Mouse (Mus musculus): ENCODE results near the gene Stk17b. TPM values are rescaled to one million over a fixed set of nuclear protein-coding genes. Genes with fewer than 3 reads are reported as not detected.
"Not testable (repeated sequence)": the region's sequence is repeated elsewhere in the genome, so short reads cannot be mapped to it uniquely, and the experiment has no call there.

Stk17b gene
- polyA plus RNA-seq, 1 experiment from 2014 or later = 7.5 TPM

GRCm38 (mm10) chr1:53741742-53742458 is 43.1 kb downstream of the Stk17b start:
- Histone ChIP-seq H3K27ac (no peak overlapping the region), H3K4me3 (no peak overlapping the region), H3K27me3 (ENCODE audit: insufficient read depth, poor library complexity, severe bottlenecking) (no peaks in the 10 kb centered on the region), H3K9me3 (no peaks in the 10 kb centered on the region), H3K36me3 (no peaks in the 10 kb centered on the region), H3K4me1 (replicated peaks) (no peaks in the 10 kb centered on the region)
- no peak for DNase-seq (ENCODE audit: low spot score)
- WGBS = 85% methylated on average over 3 of the region's 3 CpGs

GRCm38 (mm10) chr1:53740777-53741336 is 44.2 kb downstream of the Stk17b start:
- DNase-seq (ENCODE audit: low spot score) = no peak
- H3K4me1 ChIP-seq (replicated peaks) = no peaks in the 10 kb centered on the region
- H3K36me3 ChIP-seq = no peaks in the 10 kb centered on the region
- WGBS = 88% methylated on average over 4 of the region's 4 CpGs
- H3K27ac ChIP-seq = no peak overlapping the region
- no peaks in the 10 kb centered on the region for H3K9me3 ChIP-seq
- no peak overlapping the region for H3K4me3 ChIP-seq
- no peaks in the 10 kb centered on the region for H3K27me3 ChIP-seq (ENCODE audit: insufficient read depth, poor library complexity, severe bottlenecking)

GRCm38 (mm10) chr1:53740077-53740776 is 44.8 kb downstream of the Stk17b start:
- H3K4me3 ChIP-seq; H3K4me1 ChIP-seq (replicated peaks); H3K9me3 ChIP-seq; DNase-seq (ENCODE audit: low spot score); H3K27me3 ChIP-seq (ENCODE audit: insufficient read depth, poor library complexity, severe bottlenecking); H3K27ac ChIP-seq; H3K36me3 ChIP-seq: not testable (repeated sequence)
- WGBS = 79% methylated on average over 4 of the region's 4 CpGs

GRCm38 (mm10) chr1:53736583-53736982 is 48.4 kb downstream of the Stk17b start:
- no peaks in the 10 kb centered on the region for H3K27me3 ChIP-seq (ENCODE audit: insufficient read depth, poor library complexity, severe bottlenecking)
- no peaks in the 10 kb centered on the region for H3K36me3 ChIP-seq
- 90% methylated on average over 3 of the region's 3 CpGs for WGBS
- no peaks in the 10 kb centered on the region for H3K4me1 ChIP-seq (replicated peaks)
- H3K4me3 ChIP-seq = no peak overlapping the region
- no peak overlapping the region for H3K27ac ChIP-seq
- no peak for DNase-seq (ENCODE audit: low spot score)
- H3K9me3 ChIP-seq = no peaks in the 10 kb centered on the region

GRCm38 (mm10) chr1:53728489-53729225 is 56.4 kb downstream of the Stk17b start:
- Histone ChIP-seq H3K4me3 (no peak overlapping the region), H3K4me1 (replicated peaks) (no peaks in the 10 kb centered on the region), H3K27me3 (ENCODE audit: insufficient read depth, poor library complexity, severe bottlenecking) (no peaks in the 10 kb centered on the region), H3K9me3 (no peaks in the 10 kb centered on the region), H3K27ac (no peak overlapping the region), H3K36me3 (no peaks in the 10 kb centered on the region)
- no peak for DNase-seq (ENCODE audit: low spot score)
- 79% methylated on average over 5 of the region's 5 CpGs for WGBS

GRCm38 (mm10) chr1:53726883-53727282 is 58.1 kb downstream of the Stk17b start:
- no peaks in the 10 kb centered on the region for H3K27me3 ChIP-seq (ENCODE audit: insufficient read depth, poor library complexity, severe bottlenecking)
- 90% methylated on average over 2 of the region's 2 CpGs for WGBS
- H3K9me3 ChIP-seq = no peaks in the 10 kb centered on the region
- H3K27ac ChIP-seq = no peak overlapping the region
- H3K4me1 ChIP-seq (replicated peaks) = no peaks in the 10 kb centered on the region
- no peaks in the 10 kb centered on the region for H3K36me3 ChIP-seq
- H3K4me3 ChIP-seq = no peak overlapping the region
- no peak for DNase-seq (ENCODE audit: low spot score)

GRCm38 (mm10) chr1:53721353-53721752 is 63.7 kb downstream of the Stk17b start:
- H3K36me3 ChIP-seq = no peaks in the 10 kb centered on the region
- no peak for DNase-seq (ENCODE audit: low spot score)
- no peak overlapping the region for H3K4me3 ChIP-seq
- H3K9me3 ChIP-seq = no peaks in the 10 kb centered on the region
- no peaks in the 10 kb centered on the region for H3K4me1 ChIP-seq (replicated peaks)
- H3K27ac ChIP-seq = no peak overlapping the region
- no peaks in the 10 kb centered on the region for H3K27me3 ChIP-seq (ENCODE audit: insufficient read depth, poor library complexity, severe bottlenecking)

- DNase-seq (ENCODE audit: low spot score) = no peak
- Histone ChIP-seq H3K27me3 (ENCODE audit: insufficient read depth, poor library complexity, severe bottlenecking) (no peaks in the 10 kb centered on the region), H3K36me3 (no peaks in the 10 kb centered on the region), H3K9me3 (no peaks in the 10 kb centered on the region), H3K4me1 (replicated peaks) (no peaks in the 10 kb centered on the region), H3K27ac (no peak overlapping the region), H3K4me3 (no peak overlapping the region)
- WGBS = 88% methylated on average over 5 of the region's 5 CpGs
Measured at GRCm38 (mm10) chr1:53720601-53721351, 64.2 kb downstream of the Stk17b start.

- no peak for DNase-seq (ENCODE audit: low spot score)
- Histone ChIP-seq H3K36me3 (no peaks in the 10 kb centered on the region), H3K4me3 (no peak overlapping the region), H3K27me3 (ENCODE audit: insufficient read depth, poor library complexity, severe bottlenecking) (no peaks in the 10 kb centered on the region), H3K9me3 (no peaks in the 10 kb centered on the region), H3K27ac (no peak overlapping the region), H3K4me1 (replicated peaks) (no peaks in the 10 kb centered on the region)
- 89% methylated on average over 1 of the region's 1 CpGs for WGBS
Measured at GRCm38 (mm10) chr1:53715966-53716515, 69.0 kb downstream of the Stk17b start.

GRCm38 (mm10) chr1:53715446-53715845 is 69.6 kb downstream of the Stk17b start:
- Histone ChIP-seq H3K27ac (no peak overlapping the region), H3K4me1 (replicated peaks) (no peaks in the 10 kb centered on the region), H3K4me3 (no peak overlapping the region), H3K36me3 (no peaks in the 10 kb centered on the region), H3K9me3 (no peaks in the 10 kb centered on the region), H3K27me3 (ENCODE audit: insufficient read depth, poor library complexity, severe bottlenecking) (no peaks in the 10 kb centered on the region)
- 4% methylated on average over 4 of the region's 4 CpGs for WGBS
- DNase-seq (ENCODE audit: low spot score) = no peak

- not testable (repeated sequence) for H3K4me1 ChIP-seq (replicated peaks); H3K9me3 ChIP-seq; H3K36me3 ChIP-seq; DNase-seq (ENCODE audit: low spot score); H3K27me3 ChIP-seq (ENCODE audit: insufficient read depth, poor library complexity, severe bottlenecking); H3K27ac ChIP-seq; H3K4me3 ChIP-seq
- 81% methylated on average over 3 of the region's 3 CpGs for WGBS
Measured at GRCm38 (mm10) chr1:53713383-53713782, 71.6 kb downstream of the Stk17b start.

GRCm38 (mm10) chr1:53711069-53711468 is 74.0 kb downstream of the Stk17b start:
- Histone ChIP-seq H3K4me3 (no peak overlapping the region), H3K36me3 (no peaks in the 10 kb centered on the region), H3K27ac (no peak overlapping the region), H3K9me3 (no peaks in the 10 kb centered on the region), H3K27me3 (ENCODE audit: insufficient read depth, poor library complexity, severe bottlenecking) (no peaks in the 10 kb centered on the region), H3K4me1 (replicated peaks) (peaks cover 9% of the 10 kb centered on the region; the same call in 1 of the 2 replicates)
- no peak for DNase-seq (ENCODE audit: low spot score)
- 90% methylated on average over 9 of the region's 9 CpGs for WGBS

All from hindbrain, embryonic 10.5 days (tissue).